Mouse (Mus musculus) forebrain, embryonic 11.5 days (tissue): Measurements from ENCODE around the gene Mta3. TPM values are rescaled to one million over a fixed set of nuclear protein-coding genes. Genes with fewer than 3 reads are reported as not detected.
"Not testable (repeated sequence)": the region's sequence is repeated elsewhere in the genome, so short reads cannot be mapped to it uniquely, and the experiment has no call there.

Source experiments
- ATAC-seq: fragments of 200-750 bp; cut with Nextera tagmentation; replicated peaks from 2 replicates; pipeline ENCODE4 v1.8.0; 2017; ENCODE audit warnings: moderate TSS enrichment; ENCODE audit not compliant: low FRiP score
- DNase-seq: peaks from one replicate; pipeline ENCODE4 v3.0.0-alpha.2; 2017; ENCODE audit warnings: low spot score
- H3K27ac ChIP-seq: fragments of 300-500 bp; sonication (generic); 2 replicates; pipeline ENCODE4 v1.5.1; 2014; ENCODE audit warnings: low read depth, low read length
- H3K27me3 ChIP-seq: fragments of 300-500 bp; sonication (generic); 2 replicates; pipeline ENCODE4 v1.6.1; 2014; ENCODE audit warnings: mild to moderate bottlenecking, low read length, mixed read lengths; ENCODE audit not compliant: control insufficient read depth, insufficient read depth
- H3K36me3 ChIP-seq: fragments of 300-500 bp; sonication (generic); 2 replicates; pipeline ENCODE4 v1.6.1; 2014; ENCODE audit warnings: mild to moderate bottlenecking, low read length, moderate library complexity, mixed read lengths; ENCODE audit not compliant: control insufficient read depth, insufficient read depth
- H3K4me1 ChIP-seq: fragments of 300-500 bp; sonication (generic); replicated peaks from 2 replicates; pipeline ENCODE4 v1.6.1; 2014; ENCODE audit warnings: low read length, mixed read lengths; ENCODE audit not compliant: control insufficient read depth, insufficient read depth
- H3K4me2 ChIP-seq: fragments of 300-500 bp; sonication (generic); 2 replicates; pipeline ENCODE4 v1.6.1; 2014; ENCODE audit warnings: low read depth, mild to moderate bottlenecking, low read length, moderate library complexity, mixed read lengths; ENCODE audit not compliant: severe bottlenecking
- H3K4me3 ChIP-seq: fragments of 300-500 bp; sonication (generic); 2 replicates; pipeline ENCODE4 v1.5.1; 2014; ENCODE audit warnings: low read depth, low read length
- H3K9ac ChIP-seq: fragments of 300-500 bp; sonication (generic); 2 replicates; pipeline ENCODE4 v1.6.1; 2014; ENCODE audit warnings: low read length
- H3K9me3 ChIP-seq: fragments of 300-500 bp; sonication (generic); 2 replicates; pipeline ENCODE4 v1.6.1; 2016; ENCODE audit warnings: low read length, mixed read lengths; ENCODE audit not compliant: control insufficient read depth
- WGBS: fragments of 180-500 bp; shearing (Covaris S2); extraction: QIAGEN DNeasy Blood & Tissue Kit; methylation state at CpG from one replicate; pipeline ENCODE4 v1.1.7; 2014; 5-methylcytosine and 5-hydroxymethylcytosine counted together
- polyA plus RNA-seq: library from polyadenylated mRNA; unstranded; fragments of >200 nt; fragmentation: Nextera tagmentation; extraction: Ambion mirVana; gene quantifications from 2 replicates; pipeline ENCODE4 v1.2.1, GENCODE M21; 2014

Gene Mta3
- polyA plus RNA-seq, 1 experiment from 2014 or later, result 32.9 TPM

GRCm38 (mm10) chr17:83705352-83706115 lies 429 bp upstream of the Mta3 start:
- Histone ChIP-seq H3K27ac (no peak overlapping the region; the same call in 1 of the 2 replicates), H3K4me2 (peak overlapping the region; percentile 90), H3K27me3 (no peaks in the 10 kb centered on the region), H3K4me1 (peaks cover 2% of the 10 kb centered on the region; the same call in 1 of the 2 replicates), H3K4me3 (peak overlapping the region; percentile 78), H3K9ac (peak overlapping the region; percentile 93), H3K36me3 (no peaks in the 10 kb centered on the region), H3K9me3 (no peaks in the 10 kb centered on the region)
- ATAC-seq (peak; percentile 77), DNase-seq (peak; percentile 78)
- under 1% methylated on average over 30 of the region's 38 CpGs for WGBS

DNA sequence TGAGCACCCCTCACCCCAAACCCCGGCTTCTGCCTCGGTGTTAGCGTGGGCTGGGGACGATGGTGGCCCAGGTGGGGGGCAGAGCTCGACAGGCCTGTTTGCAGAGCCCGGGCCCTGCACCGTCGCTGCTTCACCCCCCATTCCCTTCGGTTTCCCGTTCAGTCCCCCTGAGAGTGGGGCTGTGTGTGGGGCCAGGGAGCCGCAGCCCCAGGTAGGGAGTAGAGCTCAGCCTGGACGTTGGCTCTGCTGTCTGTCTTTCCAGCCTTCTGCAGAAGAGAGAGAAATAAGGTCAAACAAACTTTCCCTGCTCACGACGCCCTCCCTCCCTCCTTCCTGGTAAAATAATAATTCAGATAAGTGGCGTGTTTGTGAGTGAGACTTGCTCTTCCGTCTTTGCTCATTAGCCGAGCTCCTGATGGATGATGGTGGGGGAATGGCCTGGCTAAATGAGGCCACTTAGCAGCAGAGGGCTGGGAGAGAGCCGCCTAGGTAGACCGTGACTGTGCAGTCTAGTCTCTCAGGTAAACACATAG lies 697 bp downstream of the Mta3 start:
- Histone ChIP-seq H3K27me3 (no peaks in the 10 kb centered on the region), H3K9me3 (no peaks in the 10 kb centered on the region), H3K27ac (peak overlapping the region; percentile 50; the same call in 1 of the 2 replicates), H3K4me2 (peak overlapping the region; percentile 90), H3K36me3 (no peaks in the 10 kb centered on the region), H3K9ac (peak overlapping the region; percentile 93), H3K4me3 (peak overlapping the region; percentile 78), H3K4me1 (peaks cover 2% of the 10 kb centered on the region; the same call in 1 of the 2 replicates)
- 3% methylated on average over 19 of the region's 19 CpGs for WGBS
- ATAC-seq (peak; percentile 76), DNase-seq (peak; percentile 72)

DNA sequence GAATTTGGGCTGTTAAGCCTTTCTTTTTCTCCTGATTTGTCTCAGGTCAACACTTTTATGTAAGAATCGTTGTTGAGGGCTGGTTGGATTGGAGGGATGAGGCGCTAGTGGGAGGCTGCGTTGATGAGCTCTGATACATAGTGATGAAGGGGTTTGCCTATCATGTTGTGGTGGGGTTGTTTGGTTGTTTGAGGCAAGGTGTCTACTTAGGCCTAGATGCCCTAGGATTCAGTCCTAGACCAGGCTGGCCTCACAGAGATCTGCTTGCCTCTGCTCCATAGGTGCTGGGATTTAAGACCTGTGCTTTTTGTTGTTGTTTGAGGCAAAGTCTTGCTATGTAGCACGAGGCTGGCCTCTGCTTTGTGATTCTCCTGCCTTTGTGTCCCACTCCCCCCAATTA lies 1.4 kb downstream of the Mta3 start:
- no peak overlapping the region for H3K4me3 ChIP-seq
- no peak for ATAC-seq

DNA sequence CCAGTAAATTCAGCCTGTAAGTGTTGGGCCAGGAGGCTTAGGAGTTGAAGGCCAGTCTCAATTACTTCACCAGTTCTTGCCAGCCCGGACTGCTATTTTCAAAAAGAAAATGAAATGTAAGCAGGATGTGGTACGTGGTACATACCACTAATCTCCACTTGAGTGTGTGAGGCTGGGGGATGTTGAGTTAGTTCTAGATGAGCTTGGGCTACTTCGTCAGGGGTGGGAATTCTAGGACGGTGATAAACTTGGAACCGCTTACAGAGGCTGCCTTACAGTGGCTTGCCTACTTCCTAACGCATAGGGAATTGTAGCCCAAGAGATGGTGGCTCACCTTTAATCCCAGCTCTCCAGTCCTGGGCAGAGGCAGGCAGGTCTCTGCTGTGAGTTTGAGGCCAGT lies 1.9 kb downstream of the Mta3 start:
- no peak for ATAC-seq
- no peak overlapping the region for H3K9ac ChIP-seq
- peaks cover 2% of the 10 kb centered on the region; the same call in 1 of the 2 replicates for H3K4me1 ChIP-seq
- no peaks in the 10 kb centered on the region for H3K9me3 ChIP-seq
- H3K4me2 ChIP-seq, result no peak overlapping the region
- H3K4me3 ChIP-seq, result no peak overlapping the region
- DNase-seq, result peak; percentile 28
- WGBS, result 97% methylated on average over 6 of the region's 6 CpGs
- H3K27ac ChIP-seq, result no peak overlapping the region
- no peaks in the 10 kb centered on the region for H3K36me3 ChIP-seq
- no peaks in the 10 kb centered on the region for H3K27me3 ChIP-seq

More for the DNA sequence above, 1.4 kb downstream of the Mta3 start:
- H3K4me2 ChIP-seq, result peak overlapping the region; percentile 90; the same call in 1 of the 2 replicates
- H3K9ac ChIP-seq, result no peak overlapping the region
- 93% methylated on average over 4 of the region's 4 CpGs for WGBS
- H3K27ac ChIP-seq, result no peak overlapping the region
- no peaks in the 10 kb centered on the region for H3K36me3 ChIP-seq
- no peaks in the 10 kb centered on the region for H3K9me3 ChIP-seq
- H3K4me1 ChIP-seq, result peaks cover 2% of the 10 kb centered on the region; the same call in 1 of the 2 replicates
- H3K27me3 ChIP-seq, result no peaks in the 10 kb centered on the region
- DNase-seq, result no peak

DNA sequence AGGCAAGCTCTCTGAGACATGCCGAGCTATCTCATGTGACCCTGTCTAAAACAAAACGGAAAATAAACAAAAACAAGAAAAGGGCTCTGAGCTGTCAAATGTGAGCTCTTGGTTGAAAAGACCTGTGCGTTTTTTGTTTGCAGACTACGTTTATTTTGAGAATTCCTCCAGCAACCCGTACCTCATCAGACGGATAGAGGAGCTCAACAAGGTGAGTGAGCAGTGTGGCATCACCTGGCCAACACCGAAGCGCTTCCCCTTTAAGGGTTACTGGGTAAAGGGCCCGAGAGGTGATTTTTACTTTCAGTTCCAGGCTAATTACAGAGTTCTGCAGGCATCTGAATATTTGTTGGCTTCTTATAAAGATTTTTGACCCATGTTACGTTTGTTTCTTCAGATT lies 2.3 kb downstream of the Mta3 start:
- H3K4me1 ChIP-seq, result peaks cover 2% of the 10 kb centered on the region; the same call in 1 of the 2 replicates
- H3K9ac ChIP-seq, result no peak overlapping the region
- ATAC-seq, result no peak
- no peaks in the 10 kb centered on the region for H3K9me3 ChIP-seq
- no peaks in the 10 kb centered on the region for H3K27me3 ChIP-seq
- H3K4me3 ChIP-seq, result no peak overlapping the region
- H3K36me3 ChIP-seq, result no peaks in the 10 kb centered on the region
- peak; percentile 22 for DNase-seq
- 92% methylated on average over 10 of the region's 10 CpGs for WGBS
- H3K4me2 ChIP-seq, result no peak overlapping the region
- no peak overlapping the region for H3K27ac ChIP-seq

- Histone ChIP-seq H3K27ac (no peak overlapping the region), H3K36me3 (no peaks in the 10 kb centered on the region), H3K9ac (no peak overlapping the region), H3K9me3 (no peaks in the 10 kb centered on the region), H3K4me1 (peaks cover 2% of the 10 kb centered on the region; the same call in 1 of the 2 replicates), H3K4me2 (no peak overlapping the region), H3K4me3 (no peak overlapping the region), H3K27me3 (no peaks in the 10 kb centered on the region)
- DNase-seq (no peak), ATAC-seq (no peak)
- WGBS, result 86% methylated on average over 6 of the region's 6 CpGs
These were observed 2.9 kb downstream of the Mta3 start for GRCm38 (mm10) chr17:83708891-83709290.

DNA sequence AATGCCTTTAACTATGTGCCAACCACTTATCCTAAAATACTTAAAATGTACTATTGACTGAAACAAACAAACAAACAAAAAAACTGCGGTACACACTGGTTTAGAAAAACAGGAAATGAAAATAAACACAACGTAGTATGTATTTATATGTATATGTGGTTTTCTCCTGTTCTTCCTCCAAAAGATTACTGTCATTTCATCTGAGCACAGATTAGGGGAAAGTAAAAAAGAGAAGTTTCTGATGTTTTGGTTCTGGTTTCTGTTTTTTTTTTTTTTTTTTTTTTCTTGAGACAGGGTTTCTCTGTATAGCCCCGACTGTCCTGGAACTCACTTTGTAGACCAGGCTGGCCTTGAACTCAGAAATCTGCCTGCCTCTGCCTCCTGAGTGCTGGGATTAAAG lies 3.6 kb downstream of the Mta3 start:
- WGBS, result 82% methylated on average over 3 of the region's 3 CpGs
- H3K27ac ChIP-seq, H3K27me3 ChIP-seq, DNase-seq, H3K4me1 ChIP-seq, H3K4me3 ChIP-seq, H3K36me3 ChIP-seq, ATAC-seq, H3K9ac ChIP-seq, H3K4me2 ChIP-seq, H3K9me3 ChIP-seq: not testable (repeated sequence)

GRCm38 (mm10) chr17:83710639-83711038 lies 4.7 kb downstream of the Mta3 start:
- no peak for ATAC-seq
- no peak for DNase-seq
- no peak overlapping the region for H3K4me3 ChIP-seq
- no peak overlapping the region for H3K27ac ChIP-seq
- H3K4me1 ChIP-seq, result no peaks in the 10 kb centered on the region
- H3K36me3 ChIP-seq, result no peaks in the 10 kb centered on the region
- no peaks in the 10 kb centered on the region for H3K27me3 ChIP-seq
- 92% methylated on average over 8 of the region's 8 CpGs for WGBS
- no peak overlapping the region for H3K9ac ChIP-seq
- H3K4me2 ChIP-seq, result no peak overlapping the region
- no peaks in the 10 kb centered on the region for H3K9me3 ChIP-seq
